Mouse (Mus musculus): Measurements from ENCODE around the gene Tmem82.
"Not testable (repeated sequence)": the region's sequence is repeated elsewhere in the genome, so short reads cannot be mapped to it uniquely, and the experiment has no call there.

Tmem82 gene

GRCm38 (mm10) chr4:141574789-141575702 lies 43.4 kb downstream of the Tmem82 start:
- peak; percentile 92 to 94 for DNase-seq

- DNase-seq = no peak
Observed at GRCm38 (mm10) chr4:141573359-141573966, 45.0 kb downstream of the Tmem82 start.

- DNase-seq = no peak
Observed at GRCm38 (mm10) chr4:141572668-141573358, 45.6 kb downstream of the Tmem82 start.

- no peak for DNase-seq
Observed at GRCm38 (mm10) chr4:141571934-141572333, 46.5 kb downstream of the Tmem82 start.

- no peak for DNase-seq
Observed at GRCm38 (mm10) chr4:141571337-141571739, 47.1 kb downstream of the Tmem82 start.

GRCm38 (mm10) chr4:141570821-141571220 lies 47.6 kb downstream of the Tmem82 start:
- no peak for DNase-seq

GRCm38 (mm10) chr4:141570004-141570403 lies 48.4 kb downstream of the Tmem82 start:
- no peak for DNase-seq

- no peak for DNase-seq
Observed at GRCm38 (mm10) chr4:141568966-141569365, 49.5 kb downstream of the Tmem82 start.

GRCm38 (mm10) chr4:141567174-141567573 lies 51.3 kb downstream of the Tmem82 start:
- DNase-seq = not testable (repeated sequence)

- DNase-seq = no peak
Observed at GRCm38 (mm10) chr4:141566187-141566586, 52.2 kb downstream of the Tmem82 start.

- no peak for DNase-seq
Observed at GRCm38 (mm10) chr4:141565325-141565724, 53.1 kb downstream of the Tmem82 start.

GRCm38 (mm10) chr4:141564660-141565059 lies 53.8 kb downstream of the Tmem82 start:
- DNase-seq = no peak

- DNase-seq = no peak
Observed at GRCm38 (mm10) chr4:141564209-141564608, 54.2 kb downstream of the Tmem82 start.

Measured in cerebellum, postnatal 14 days (tissue).